Mouse (Mus musculus) activated CD4-positive, CD25-positive, alpha-beta regulatory T cell, adult 4 months (primary cell): ENCODE data around the gene Pcbp4. TPM values are rescaled to one million over a fixed set of nuclear protein-coding genes. Genes with fewer than 3 reads are reported as not detected.
A peak's percentile ranks its signal among the peaks of the same experiment; 100 is the strongest.

Experiments
- ATAC-seq: one replicate; pipeline ENCODE4 v1.8.0; 2017
- polyA plus RNA-seq, 2 experiments: library from polyadenylated mRNA; unstranded; fragments of 100-300 nt; shearing (Covaris generic); gene quantifications; one replicate each; pipeline ENCODE4 v1.2.1; 2017

The Pcbp4 gene
- polyA plus RNA-seq, 2 experiments from 2014 or later = 4.5 to 4.8 TPM

DNA sequence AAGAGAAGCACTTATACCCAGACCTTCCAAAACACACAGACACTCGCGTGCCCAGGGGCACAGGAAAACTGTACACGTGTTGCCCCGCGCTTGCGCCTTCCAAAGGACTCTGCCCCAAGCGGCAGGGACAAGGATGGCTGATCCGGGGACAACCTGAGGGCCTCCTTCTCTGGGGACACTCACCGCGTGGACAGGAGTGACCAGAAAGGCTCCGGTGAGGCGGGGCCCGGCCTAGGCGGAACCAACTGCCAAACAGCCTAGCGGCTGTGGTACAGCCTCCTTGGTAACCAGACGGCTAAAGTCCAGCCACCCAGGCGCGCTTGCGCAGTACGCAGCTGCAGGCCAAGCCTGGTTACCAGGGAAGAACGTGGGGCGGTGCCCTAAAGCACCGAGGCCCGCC lies 5.7 kb upstream of the Pcbp4 start, which contains the start of the genes Abhd14b and Abhd14a:
Abhd14b (plus strand) TSS at position 112 of the 400 bp plus-strand sequence.
Abhd14a (minus strand) TSS at position 331 of the 400 bp plus-strand sequence.
- peak; percentile 45 for ATAC-seq

DNA sequence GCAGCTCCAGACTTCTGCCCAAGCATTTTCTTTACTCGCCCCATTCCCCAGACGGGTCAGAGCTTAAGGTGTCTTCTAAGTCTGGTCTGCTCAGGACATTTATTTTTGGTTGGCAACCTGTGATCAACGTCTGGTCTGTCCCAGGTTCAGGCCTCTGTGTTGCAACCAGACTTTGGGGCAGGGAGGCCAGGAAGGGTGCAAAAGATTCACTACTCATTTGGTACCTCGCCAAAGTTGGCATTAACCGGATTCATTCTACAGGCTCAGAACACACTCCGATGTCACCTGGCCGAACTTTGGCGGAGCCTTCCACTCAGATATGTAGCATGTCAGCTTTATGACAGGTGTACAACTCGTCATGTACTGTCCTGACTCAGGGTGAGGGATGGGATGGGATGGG lies 5.1 kb upstream of the Pcbp4 start:
- ATAC-seq = no peak

DNA sequence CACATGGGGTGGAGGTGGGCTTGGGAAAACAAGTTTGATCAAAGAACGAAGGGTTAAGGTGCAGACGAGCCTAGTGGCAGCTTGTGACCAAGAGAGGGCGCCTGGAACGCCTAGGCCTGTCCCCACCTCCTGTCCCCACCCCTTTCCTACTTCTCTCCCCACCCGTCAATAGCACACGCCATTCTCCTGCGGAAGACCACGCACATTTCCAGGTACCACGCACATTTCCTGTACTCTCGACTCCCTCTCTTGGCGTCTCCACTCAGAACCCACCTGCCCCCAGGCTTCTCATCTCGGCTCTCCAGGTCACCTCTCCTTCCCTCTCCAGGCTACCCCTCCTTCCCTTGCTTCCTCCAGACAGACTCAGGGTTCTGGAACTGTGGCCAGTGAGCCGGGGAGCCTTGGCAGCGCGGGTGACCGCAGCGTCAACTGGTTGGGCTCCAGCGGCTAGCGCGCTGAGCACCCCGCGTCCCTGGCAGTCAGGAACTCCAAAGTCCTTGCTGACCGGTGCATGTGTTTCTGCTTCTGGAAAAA lies 4.5 kb upstream of the Pcbp4 start:
- ATAC-seq = peak; percentile 84

DNA sequence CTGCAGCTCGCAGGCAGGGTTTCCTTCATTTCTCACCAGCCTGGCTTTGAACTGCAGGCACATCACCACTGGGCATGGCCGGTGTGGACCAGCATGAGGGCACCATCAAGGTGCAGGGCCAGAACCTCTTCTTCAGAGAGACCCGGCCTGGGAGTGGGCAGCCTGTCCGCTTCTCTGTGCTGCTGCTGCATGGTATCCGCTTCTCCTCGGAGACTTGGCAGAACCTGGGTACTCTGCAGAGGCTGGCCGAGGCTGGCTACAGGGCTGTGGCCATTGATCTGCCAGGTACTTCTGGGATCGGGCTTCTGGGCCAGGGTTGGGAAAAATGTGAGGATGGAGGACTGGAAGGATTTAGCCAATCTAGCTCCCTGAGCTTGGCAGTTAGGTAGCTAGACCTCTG lies 3.1 kb upstream of the Pcbp4 start:
- no peak for ATAC-seq

DNA sequence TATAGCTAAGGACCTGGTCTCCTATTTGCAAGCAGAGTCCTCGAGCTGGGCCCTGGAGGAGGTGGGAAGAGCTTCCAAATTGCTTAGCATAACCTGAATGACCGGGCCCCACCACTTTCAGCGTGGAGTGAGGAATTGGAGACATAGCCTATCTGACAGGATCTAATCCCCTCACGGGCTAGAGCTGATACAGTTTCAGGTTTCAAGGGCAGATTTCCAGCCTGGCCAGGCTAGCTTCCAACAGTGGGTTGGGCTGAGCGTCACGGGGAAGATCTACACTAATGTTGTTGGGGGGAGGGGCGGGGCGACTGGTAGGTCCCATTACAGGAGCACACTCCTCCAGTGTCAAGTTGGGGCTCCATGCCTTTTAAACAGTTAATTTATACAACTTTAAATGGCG lies 2.4 kb upstream of the Pcbp4 start:
- ATAC-seq = no peak

DNA sequence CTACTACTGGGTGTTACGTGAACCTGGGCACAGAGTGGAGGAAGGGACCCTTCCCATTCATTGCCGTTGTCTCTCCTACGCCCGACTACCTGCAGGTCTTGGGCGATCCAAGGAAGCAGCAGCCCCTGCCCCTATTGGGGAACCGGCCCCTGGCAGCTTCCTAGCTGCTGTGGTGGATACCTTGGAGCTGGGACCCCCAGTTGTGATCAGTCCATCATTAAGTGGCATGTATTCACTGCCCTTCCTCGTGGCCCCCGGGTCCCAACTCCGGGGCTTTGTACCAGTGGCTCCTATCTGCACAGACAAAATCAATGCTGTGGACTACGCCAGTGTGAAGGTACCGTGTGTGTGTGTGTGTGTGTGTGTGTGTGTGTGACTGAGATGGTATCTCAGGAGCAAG lies 1.8 kb upstream of the Pcbp4 start:
- ATAC-seq = no peak

DNA sequence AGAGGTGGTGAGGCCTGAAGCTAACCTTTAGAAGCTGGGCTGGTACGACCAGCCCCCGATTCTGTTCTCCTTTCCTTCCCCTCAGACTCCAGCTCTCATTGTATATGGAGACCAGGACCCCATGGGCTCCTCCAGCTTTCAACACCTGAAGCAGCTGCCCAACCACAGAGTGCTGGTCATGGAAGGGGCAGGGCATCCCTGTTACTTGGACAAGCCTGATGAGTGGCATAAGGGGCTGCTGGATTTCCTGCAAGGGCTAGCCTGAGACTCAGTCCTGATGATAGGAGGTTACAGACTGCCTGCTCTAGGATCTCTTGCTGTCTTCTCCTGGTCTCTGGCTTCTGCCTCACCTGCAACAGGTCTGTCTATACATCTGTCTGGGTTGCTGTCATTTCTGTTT lies 1.2 kb upstream of the Pcbp4 start:
- ATAC-seq = no peak

DNA sequence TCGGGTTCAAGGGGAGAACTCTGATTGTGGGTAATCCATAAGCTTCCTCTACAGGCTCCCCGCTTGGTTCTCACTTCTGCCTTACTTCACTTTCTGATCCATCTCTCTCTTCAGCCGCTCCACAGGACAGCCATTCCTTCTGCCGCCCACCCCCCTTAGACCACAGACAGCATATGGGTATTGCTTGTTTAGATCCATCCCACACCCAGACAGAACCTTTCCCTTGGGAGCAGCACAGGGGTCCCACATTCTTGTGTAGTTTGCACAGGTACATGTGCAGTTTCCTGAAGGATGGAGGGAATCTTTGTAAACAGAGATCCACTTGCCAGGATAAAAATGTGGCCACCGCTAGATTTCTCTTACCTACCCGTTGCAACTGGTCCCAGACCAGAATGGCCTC lies 740 bp upstream of the Pcbp4 start:
- no peak for ATAC-seq

DNA sequence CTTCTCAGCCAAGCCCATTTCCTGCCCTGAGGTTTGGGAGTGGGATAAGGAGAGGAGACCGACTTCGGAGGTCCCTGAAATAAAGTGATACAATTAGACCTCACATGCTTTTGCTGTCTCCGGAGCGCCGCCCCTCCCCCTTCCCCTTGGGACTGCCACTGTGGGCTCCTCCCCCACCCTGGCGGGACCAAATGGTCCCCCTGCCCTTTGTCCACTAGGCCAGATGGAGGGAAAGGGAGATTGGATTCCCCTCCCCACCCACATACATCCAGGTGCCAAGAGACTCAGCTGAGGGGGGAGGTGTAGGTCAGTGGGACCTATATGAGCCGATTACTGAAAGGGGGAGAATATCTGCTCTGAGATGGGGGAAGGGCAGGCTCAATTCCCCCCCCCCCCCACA lies 270 bp upstream of the Pcbp4 start:
- ATAC-seq = no peak

DNA sequence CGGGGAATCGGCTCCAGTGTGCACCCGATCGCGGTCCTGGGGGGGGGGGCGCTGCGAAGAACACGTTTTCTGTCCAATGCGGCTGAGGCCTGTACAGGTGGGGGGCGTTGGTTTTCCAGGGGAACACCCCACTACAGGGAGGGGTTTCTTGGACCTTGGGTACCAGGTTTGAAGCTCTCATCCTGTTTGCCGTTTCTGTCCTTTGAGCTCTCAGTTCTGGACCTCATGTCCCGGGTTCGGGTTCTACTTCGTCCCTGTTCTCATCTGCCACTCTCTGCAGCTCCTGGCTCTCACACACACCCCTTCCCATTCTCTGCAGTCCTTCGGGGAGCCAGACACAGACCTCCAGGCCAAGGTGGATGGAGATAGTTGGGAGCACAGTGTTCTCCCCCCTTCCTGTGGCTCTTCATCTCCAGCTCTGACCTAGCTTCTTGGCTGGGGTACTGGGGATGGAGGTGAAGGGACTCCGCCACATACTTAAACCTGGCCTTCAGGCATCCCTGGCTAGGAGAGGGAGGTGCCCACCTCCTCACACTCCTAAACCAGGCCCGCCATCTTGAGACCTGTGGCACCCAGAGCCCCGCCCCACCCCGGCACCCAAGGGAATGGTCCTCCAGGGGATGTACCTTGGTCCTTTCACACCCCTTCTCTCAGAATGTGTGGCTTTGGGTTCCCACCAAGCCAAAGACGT lies 1.1 kb downstream of the Pcbp4 start:
- ATAC-seq = no peak

DNA sequence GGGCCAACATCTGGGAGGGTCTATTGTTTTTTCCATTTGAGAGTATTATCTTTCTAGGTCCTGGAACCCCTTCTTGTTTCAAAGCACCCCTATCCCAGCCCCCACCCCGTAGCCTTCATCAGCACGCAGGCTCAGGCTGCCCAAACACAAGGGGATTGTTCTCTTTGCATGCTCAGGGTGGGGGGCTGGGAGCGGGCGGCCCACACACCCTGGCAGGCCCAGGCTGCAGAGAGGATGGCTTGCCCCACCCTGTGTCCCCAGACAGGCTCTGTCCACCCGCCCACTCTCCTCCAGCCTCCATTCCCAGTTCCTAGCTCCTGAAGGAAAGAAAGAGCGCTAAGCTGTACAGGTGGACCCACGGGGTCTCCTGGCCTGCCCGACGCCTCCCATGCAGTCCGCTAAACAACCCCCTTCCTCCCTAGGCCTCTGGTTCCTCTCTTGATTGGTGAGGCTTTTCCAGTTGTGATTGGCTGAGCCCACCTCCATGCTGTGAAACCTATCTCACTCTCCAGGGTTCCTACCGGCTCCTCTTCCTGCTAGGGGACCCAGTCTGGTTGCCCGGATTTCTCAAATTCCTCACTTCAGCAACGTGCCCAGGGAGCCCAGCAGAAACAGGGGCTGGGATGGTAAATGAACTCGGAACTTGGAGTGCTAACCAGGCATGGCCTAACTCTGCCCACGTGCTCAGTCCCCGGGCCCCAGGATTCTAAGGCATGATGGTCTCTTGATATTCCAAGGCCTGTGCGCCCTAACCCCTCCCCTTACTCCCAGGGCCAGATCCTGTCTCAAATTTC lies 2.0 kb downstream of the Pcbp4 start:
- no peak for ATAC-seq

DNA sequence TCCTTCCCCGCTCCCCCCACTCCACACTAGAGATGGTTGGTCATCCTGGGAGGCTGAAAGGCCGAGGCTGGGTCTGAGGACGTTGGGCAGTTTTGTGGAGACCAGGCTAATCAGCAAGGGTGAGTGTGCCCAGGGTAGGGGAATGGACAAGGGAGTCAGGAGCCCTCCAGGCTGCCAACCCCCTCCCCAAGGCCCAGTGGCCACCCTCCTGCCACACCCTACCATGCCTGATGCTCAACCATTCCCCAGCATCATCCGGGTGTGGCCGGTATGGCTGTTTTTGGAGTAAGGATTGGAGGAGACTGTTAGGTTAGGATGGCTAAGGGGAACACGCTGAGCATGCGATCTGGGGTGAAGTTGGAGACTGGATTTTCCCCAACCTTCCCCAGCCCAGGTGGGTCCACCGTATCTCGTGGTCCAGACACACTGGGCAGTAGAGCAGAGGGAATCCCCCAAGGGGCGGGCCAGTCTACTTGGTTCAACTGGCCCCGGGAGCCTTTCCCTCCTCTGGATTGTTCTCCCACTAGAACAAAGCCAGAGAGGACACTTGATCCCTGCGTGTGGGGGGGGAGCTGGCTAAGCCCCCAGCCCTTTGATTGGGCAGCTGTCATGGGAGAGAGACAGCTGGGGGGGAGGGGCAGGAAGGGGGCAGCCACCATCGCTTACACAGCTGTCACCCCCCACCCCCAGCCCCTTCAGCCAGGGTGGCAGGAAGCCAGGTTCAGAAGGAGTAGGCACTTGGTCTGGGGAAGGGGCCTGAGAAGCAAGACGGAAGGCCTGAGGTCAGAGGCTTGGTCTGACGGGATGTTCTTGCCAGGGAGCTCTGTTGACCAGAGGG lies 3.5 kb downstream of the Pcbp4 start:
- no peak for ATAC-seq

DNA sequence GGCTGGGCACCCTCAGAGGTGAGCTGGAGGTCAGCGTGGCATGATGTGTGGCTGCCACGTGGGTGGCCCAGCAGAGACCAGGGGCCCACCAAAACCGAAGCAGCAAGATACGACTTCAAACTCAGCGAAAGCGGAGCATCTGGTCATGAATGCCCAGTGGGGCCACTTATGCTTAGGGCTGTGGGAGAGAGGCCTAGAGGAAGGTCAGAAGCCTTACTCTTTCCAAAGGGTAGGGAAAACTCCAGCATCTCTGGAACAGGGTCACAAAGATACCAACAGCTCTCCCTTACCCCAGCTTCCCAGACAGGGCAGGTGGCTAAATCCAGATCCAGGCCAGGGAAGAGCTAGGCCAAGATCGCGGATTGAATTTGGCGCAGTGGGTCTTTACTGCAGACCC lies 4.1 kb downstream of the Pcbp4 start:
- ATAC-seq = no peak

DNA sequence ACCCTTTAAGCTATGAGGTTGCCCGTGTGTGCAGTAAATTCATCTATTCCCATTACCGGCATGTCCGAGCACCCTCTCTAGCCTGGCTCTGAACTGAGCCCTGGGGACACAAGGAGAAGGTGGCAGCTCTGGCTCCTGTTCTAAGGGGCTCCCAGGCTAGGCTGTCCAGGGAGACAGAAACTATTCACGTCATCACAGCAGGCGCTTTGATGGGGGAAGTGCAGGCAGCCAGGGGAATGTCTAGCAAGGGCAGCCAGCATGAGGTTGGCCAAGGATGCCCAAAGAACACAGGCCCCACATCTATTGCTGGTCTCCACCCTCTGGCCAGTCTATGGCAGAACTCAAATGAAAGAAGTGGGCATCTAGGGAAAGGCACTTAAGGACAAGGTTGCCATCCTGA lies 4.8 kb downstream of the Pcbp4 start:
- ATAC-seq = no peak

DNA sequence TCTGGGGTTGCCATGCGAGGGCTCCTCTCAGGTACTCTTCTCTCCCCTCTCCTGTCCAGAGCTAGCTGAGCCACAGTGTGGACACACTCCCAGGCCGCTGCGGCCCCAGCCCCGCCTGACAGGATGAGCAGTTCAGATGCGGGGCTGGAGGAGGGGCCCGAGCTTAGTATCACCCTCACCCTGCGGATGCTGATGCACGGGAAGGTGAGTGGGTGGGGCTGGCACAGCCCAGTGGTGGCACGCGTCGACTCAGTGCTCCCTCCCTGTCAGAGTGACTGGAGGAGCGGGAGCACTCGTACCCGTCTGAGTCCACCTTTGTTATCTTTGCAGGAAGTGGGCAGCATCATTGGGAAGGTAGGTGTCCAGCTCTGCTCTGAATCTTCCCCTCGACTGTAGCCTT lies 6.9 kb downstream of the Pcbp4 start:
- ATAC-seq = no peak

DNA sequence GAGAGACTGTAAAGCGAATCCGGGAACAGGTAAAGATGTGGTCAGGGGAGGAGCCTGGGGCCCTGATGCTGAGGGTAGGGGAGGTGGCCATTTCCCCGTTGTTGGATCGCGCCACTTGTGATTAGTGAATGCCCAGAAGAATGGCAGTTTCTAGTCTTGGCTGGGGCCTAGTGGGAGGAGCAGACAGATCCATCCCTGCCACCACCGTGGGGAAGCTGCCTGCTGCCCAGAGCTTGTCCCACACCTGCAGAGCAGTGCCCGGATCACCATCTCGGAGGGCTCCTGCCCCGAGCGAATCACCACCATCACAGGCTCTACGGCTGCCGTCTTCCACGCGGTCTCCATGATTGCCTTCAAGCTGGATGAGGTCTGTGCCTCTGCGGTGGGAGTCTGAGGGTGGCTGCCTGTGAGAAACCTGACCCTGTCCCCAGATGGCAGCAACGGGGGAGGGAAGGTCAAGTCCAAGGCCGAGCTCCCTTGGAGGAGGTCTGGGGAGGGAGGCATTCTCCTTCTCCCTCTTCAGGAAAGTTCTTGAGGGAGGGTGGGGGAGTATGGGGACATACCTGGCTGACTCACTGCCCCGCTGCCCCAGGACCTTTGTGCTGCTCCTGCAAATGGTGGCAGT lies 7.4 kb downstream of the Pcbp4 start:
- no peak for ATAC-seq

DNA sequence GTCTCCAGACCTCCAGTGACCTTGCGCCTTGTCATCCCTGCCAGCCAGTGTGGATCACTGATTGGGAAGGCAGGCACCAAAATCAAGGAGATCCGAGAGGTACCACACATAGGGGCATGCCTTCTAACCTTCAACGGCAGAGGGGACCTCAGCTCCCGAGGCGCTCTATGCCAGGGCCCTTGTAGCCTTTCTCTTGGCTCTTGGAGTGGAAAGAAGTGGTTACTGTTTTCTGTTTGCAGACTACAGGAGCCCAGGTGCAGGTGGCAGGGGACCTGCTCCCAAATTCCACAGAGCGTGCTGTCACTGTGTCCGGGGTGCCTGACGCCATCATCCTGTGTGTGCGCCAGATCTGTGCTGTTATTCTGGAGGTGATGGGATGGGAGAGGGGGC lies 7.9 kb downstream of the Pcbp4 start:
- no peak for ATAC-seq

DNA sequence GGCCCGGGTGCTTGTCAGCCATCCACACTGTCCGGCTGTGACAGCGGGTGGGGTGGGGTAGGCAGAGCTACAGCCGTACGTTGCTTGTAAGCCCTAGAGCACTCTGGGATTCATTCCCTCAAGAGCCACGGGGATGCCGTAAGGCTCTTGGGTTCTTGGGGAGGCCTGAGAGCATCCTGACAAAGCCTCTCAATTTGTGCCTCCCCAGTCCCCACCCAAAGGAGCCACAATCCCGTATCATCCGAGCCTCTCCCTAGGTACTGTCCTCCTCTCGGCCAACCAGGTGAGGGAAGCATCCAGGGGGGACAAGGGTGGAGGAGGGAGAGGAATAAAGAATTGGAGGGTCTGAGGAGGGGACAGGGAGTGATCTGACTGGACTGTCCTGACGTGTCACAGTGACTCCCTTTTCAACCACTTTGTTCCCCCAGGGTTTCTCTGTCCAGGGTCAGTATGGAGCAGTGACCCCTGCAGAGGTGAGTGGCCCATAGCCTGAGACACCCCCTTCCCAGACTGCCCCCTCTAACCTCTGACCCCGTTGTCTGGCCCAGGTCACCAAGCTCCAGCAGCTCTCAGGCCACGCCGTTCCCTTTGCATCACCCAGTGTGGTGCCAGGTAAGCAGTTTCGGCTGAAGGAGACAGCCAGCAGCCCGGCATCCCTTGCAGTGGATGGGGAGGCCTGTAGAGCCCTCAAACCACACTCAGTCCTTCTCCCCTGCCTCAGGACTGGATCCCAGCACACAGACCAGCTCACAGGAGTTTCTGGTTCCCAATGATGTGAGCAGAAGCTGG lies 8.7 kb downstream of the Pcbp4 start:
- no peak for ATAC-seq

DNA sequence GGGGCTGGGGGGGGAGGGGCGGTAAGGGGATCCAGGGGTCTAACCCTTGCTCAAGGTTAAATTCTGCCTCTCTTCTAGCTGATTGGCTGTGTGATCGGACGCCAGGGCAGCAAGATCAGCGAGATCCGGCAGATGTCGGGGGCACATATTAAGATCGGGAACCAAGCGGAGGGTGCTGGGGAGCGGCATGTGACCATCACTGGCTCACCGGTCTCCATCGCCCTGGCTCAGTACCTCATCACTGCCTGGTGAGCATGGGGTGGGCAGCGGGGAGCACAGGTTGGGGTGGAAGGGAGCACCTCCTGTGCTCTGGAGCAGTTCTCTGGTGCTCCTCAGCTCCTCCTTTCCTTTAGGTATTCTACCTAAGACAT lies 9.3 kb downstream of the Pcbp4 start:
- no peak for ATAC-seq

DNA sequence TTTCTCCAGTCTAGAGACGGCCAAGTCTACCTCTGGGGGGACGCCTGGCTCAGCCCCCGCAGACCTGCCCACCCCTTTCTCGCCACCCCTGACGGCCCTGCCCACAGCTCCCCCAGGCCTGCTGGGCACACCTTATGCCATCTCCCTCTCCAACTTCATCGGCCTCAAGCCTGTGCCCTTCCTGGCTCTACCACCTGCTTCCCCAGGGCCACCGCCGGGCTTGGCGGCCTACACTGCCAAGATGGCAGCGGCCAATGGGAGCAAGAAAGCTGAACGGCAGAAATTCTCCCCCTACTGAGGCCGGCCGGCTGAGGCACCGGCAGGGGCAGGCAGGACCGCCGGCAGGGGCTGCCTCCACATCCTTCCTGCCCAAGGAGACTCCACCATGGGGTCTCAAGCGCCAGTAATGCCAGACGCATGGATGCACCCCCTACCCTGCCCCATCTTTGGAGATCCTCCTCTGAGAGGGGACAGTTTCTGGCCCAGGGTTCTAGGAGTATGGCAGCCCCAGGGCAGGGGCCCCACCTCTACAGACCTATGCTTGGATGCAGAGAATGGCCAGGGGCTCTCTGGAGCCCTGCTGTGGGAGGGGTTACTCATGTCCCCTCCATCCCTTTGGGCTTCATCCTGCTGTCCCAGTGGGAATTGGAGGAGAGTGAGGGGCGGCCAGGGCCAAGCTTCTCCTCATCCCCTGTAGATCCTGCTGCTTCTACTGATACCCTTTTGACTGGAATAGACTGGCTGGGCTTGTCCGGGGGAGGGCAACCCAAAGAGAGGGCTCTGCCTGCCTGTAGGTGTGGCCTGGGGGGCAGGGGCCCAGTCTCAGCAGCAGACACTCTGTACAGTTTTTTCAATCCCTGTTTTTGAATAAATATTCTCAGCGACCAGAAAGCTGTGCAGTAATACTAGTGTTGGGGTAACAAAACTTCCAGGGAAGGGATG lies 10.3 kb downstream of the Pcbp4 start:
- no peak for ATAC-seq
